Mouse (Mus musculus) hindbrain, embryonic 16.5 days (tissue): Measurements from ENCODE around the gene Sval2. TPM values are rescaled to one million over a fixed set of nuclear protein-coding genes. Genes with fewer than 3 reads are reported as not detected.

Source experiments
- ATAC-seq: fragments of 200-750 bp; cut with Nextera tagmentation; 2 replicates; pipeline ENCODE4 v1.8.0; 2017; ENCODE audit warnings: moderate TSS enrichment, moderate library complexity
- H3K27ac ChIP-seq: fragments of 300-500 bp; sonication (generic); 2 replicates; pipeline ENCODE4 v1.5.1; 2014; ENCODE audit warnings: low read depth, mild to moderate bottlenecking, control low read depth, low read length, moderate library complexity
- H3K27me3 ChIP-seq: fragments of 300-500 bp; sonication (generic); replicated peaks from 2 replicates; pipeline ENCODE4 v1.6.1; 2014; ENCODE audit warnings: low read length; ENCODE audit not compliant: control insufficient read depth, insufficient read depth
- H3K36me3 ChIP-seq: fragments of 300-500 bp; sonication (generic); 2 replicates; pipeline ENCODE4 v1.6.1; 2014; ENCODE audit warnings: mild to moderate bottlenecking, low read length, moderate library complexity, mixed read lengths; ENCODE audit not compliant: control insufficient read depth, insufficient read depth
- H3K4me1 ChIP-seq: fragments of 300-500 bp; sonication (generic); 2 replicates; pipeline ENCODE4 v1.6.1; 2014; ENCODE audit warnings: low read depth, low read length; ENCODE audit not compliant: control insufficient read depth, insufficient read depth
- H3K4me2 ChIP-seq: fragments of 300-500 bp; sonication (generic); 2 replicates; pipeline ENCODE4 v1.6.1; 2014; ENCODE audit warnings: mild to moderate bottlenecking, low read length, control low read depth, moderate library complexity
- H3K4me3 ChIP-seq: fragments of 300-500 bp; sonication (generic); 2 replicates; pipeline ENCODE4 v1.5.1; 2014; ENCODE audit warnings: mild to moderate bottlenecking, low read length, control low read depth, moderate library complexity
- H3K9ac ChIP-seq: fragments of 300-500 bp; sonication (generic); 2 replicates; pipeline ENCODE4 v1.6.1; 2014; ENCODE audit warnings: low read depth, mild to moderate bottlenecking, control low read depth, low read length, moderate library complexity
- H3K9me3 ChIP-seq: fragments of 300-500 bp; sonication (generic); 2 replicates; pipeline ENCODE4 v1.6.1; 2014; ENCODE audit warnings: mild to moderate bottlenecking, low read length, moderate library complexity; ENCODE audit not compliant: control insufficient read depth
- WGBS: fragments of 180-500 bp; shearing (Covaris S2); extraction: QIAGEN DNeasy Blood & Tissue Kit; methylation state at CpG from one replicate; pipeline ENCODE4 v1.1.7; 2014; 5-methylcytosine and 5-hydroxymethylcytosine counted together
- polyA plus RNA-seq: library from polyadenylated mRNA; unstranded; fragments of >200 nt; fragmentation: Nextera tagmentation; extraction: Ambion mirVana; gene quantifications from 2 replicates; pipeline ENCODE4 v1.2.1, GENCODE M21; 2015

Gene Sval2
- polyA plus RNA-seq: not detected in 2 replicates

GRCm38 (mm10) chr6:41852689-41853088 is at the start of gene Sval2:
Sval2 (plus strand) TSS chr6:41852989.
- Histone ChIP-seq H3K9me3 (no peaks in the 10 kb centered on the region), H3K27me3 (no peaks in the 10 kb centered on the region), H3K27ac (no peak within 1 kb of the TSS), H3K4me3 (no peak within 1 kb of the TSS), H3K4me1 (no peaks in the 10 kb centered on the region), H3K36me3 (no peaks in the 10 kb centered on the region), H3K9ac (no peak within 1 kb of the TSS), H3K4me2 (no peak within 1 kb of the TSS)
- 83% methylated on average over 3 of the region's 3 CpGs for WGBS
- ATAC-seq: no peak

GRCm38 (mm10) chr6:41824086-41824485 is 28.7 kb upstream of the Sval2 start:
- H3K36me3 ChIP-seq: no peaks in the 10 kb centered on the region
- ATAC-seq: no peak
- no peak overlapping the region for H3K9ac ChIP-seq
- H3K27me3 ChIP-seq: no peaks in the 10 kb centered on the region
- H3K4me3 ChIP-seq: no peak overlapping the region
- no peaks in the 10 kb centered on the region for H3K4me1 ChIP-seq
- H3K27ac ChIP-seq: no peak overlapping the region
- no peaks in the 10 kb centered on the region for H3K9me3 ChIP-seq
- no peak overlapping the region for H3K4me2 ChIP-seq

GRCm38 (mm10) chr6:41829516-41829915 is 23.3 kb upstream of the Sval2 start:
- 84% methylated on average over 2 of the region's 2 CpGs for WGBS
- H3K4me2 ChIP-seq: no peak overlapping the region
- no peaks in the 10 kb centered on the region for H3K27me3 ChIP-seq
- no peak overlapping the region for H3K27ac ChIP-seq
- no peaks in the 10 kb centered on the region for H3K36me3 ChIP-seq
- no peaks in the 10 kb centered on the region for H3K9me3 ChIP-seq
- no peak for ATAC-seq
- no peak overlapping the region for H3K9ac ChIP-seq
- no peak overlapping the region for H3K4me3 ChIP-seq
- H3K4me1 ChIP-seq: no peaks in the 10 kb centered on the region

- WGBS: 92% methylated on average over 2 of the region's 2 CpGs
- Histone ChIP-seq H3K4me1 (no peaks in the 10 kb centered on the region), H3K4me2 (no peak within 1 kb of the TSS), H3K4me3 (no peak within 1 kb of the TSS), H3K9me3 (no peaks in the 10 kb centered on the region), H3K27ac (no peak within 1 kb of the TSS), H3K36me3 (no peaks in the 10 kb centered on the region), H3K9ac (no peak within 1 kb of the TSS), H3K27me3 (no peaks in the 10 kb centered on the region)
- no peak for ATAC-seq
These were observed 5.6 kb upstream of the Sval2 start, which contains the start of gene Pip for GRCm38 (mm10) chr6:41847235-41847634. Pip (plus strand) TSS chr6:41847535.

- no peaks in the 10 kb centered on the region for H3K9me3 ChIP-seq
- no peak overlapping the region for H3K4me2 ChIP-seq
- H3K4me1 ChIP-seq: no peaks in the 10 kb centered on the region
- ATAC-seq: no peak
- 92% methylated on average over 2 of the region's 2 CpGs for WGBS
- no peak overlapping the region for H3K4me3 ChIP-seq
- H3K36me3 ChIP-seq: no peaks in the 10 kb centered on the region
- no peak overlapping the region for H3K9ac ChIP-seq
- no peak overlapping the region for H3K27ac ChIP-seq
- H3K27me3 ChIP-seq: no peaks in the 10 kb centered on the region
These were observed 11.2 kb downstream of the Sval2 start for GRCm38 (mm10) chr6:41864038-41864437.

- WGBS: 82% methylated on average over 5 of the region's 5 CpGs
- Histone ChIP-seq H3K9ac (no peak overlapping the region), H3K27me3 (no peaks in the 10 kb centered on the region), H3K4me1 (no peaks in the 10 kb centered on the region), H3K4me3 (no peak overlapping the region), H3K36me3 (no peaks in the 10 kb centered on the region), H3K9me3 (no peaks in the 10 kb centered on the region), H3K27ac (no peak overlapping the region), H3K4me2 (no peak overlapping the region)
- no peak for ATAC-seq
These were observed 58.8 kb downstream of the Sval2 start for GRCm38 (mm10) chr6:41911625-41912024.

Other genes with a start within 250 kb of the Sval2 start
- 39.4 and 46.6 TPM in 2 replicates for gene Ephb6, start 247.5 kb upstream of the Sval2 start, polyA plus RNA-seq
- 0.61 and 1.2 TPM in 2 replicates for gene Trpv6, start 216.6 kb upstream of the Sval2 start, polyA plus RNA-seq
- gene Trpv5, start 172.2 kb upstream of the Sval2 start, polyA plus RNA-seq: not detected in 2 replicates
- gene Llcfc1, start 168.6 kb upstream of the Sval2 start, polyA plus RNA-seq: not detected in 2 replicates
- gene Kel, start 148.7 kb upstream of the Sval2 start, polyA plus RNA-seq: 0.25 and 0.50 TPM in 2 replicates
- gene Olfr459, start 77.8 kb upstream of the Sval2 start, polyA plus RNA-seq: not detected in 2 replicates
- gene Pip, start 5.5 kb upstream of the Sval2 start, polyA plus RNA-seq: not detected in 2 replicates
- gene Sval1, start 98.6 kb downstream of the Sval2 start, polyA plus RNA-seq: not detected in 2 replicates
- gene Sval3, start 115.2 kb downstream of the Sval2 start, polyA plus RNA-seq: not detected in 2 replicates
- not detected in 2 replicates for gene Sva, start 185.4 kb downstream of the Sval2 start, polyA plus RNA-seq